Mouse (Mus musculus) cerebellum, postnatal 14 days (tissue): ENCODE measurements around the gene Prl.
A peak's percentile ranks its signal among the peaks of the same experiment; 100 is the strongest.
"Not testable (repeated sequence)": the region's sequence is repeated elsewhere in the genome, so short reads cannot be mapped to it uniquely, and the experiment has no call there.

ENCODE experiments used
- DNase-seq, 2 experiments: peaks; one replicate each; pipeline ENCODE4 v3.0.0; 2021; ENCODE audit warnings: mixed read lengths in 2 of 2

Prl gene

GRCm38 (mm10) chr13:27057270-27057669, at the start of gene Prl:
Gene Prl (plus strand): TSS chr13:27057570.
- DNase-seq: no peak

GRCm38 (mm10) chr13:27026614-27027013, 30.8 kb upstream of the Prl start:
- no peak for DNase-seq

- no peak for DNase-seq
These were observed 30.0 kb upstream of the Prl start for GRCm38 (mm10) chr13:27027376-27027775.

- no peak for DNase-seq
These were observed 28.7 kb upstream of the Prl start for GRCm38 (mm10) chr13:27028501-27029240.

GRCm38 (mm10) chr13:27031101-27031852, 26.1 kb upstream of the Prl start:
- DNase-seq: no peak

GRCm38 (mm10) chr13:27031853-27032240, 25.5 kb upstream of the Prl start:
- no peak for DNase-seq

- DNase-seq: no peak
These were observed 24.4 kb upstream of the Prl start for GRCm38 (mm10) chr13:27032998-27033397.

- DNase-seq: no peak
These were observed 15.2 kb upstream of the Prl start for GRCm38 (mm10) chr13:27042185-27042584.

- no peak for DNase-seq
These were observed 14.0 kb upstream of the Prl start for GRCm38 (mm10) chr13:27043326-27043725.

- DNase-seq: peak; percentile 60 to 67
These were observed 1.8 kb downstream of the Prl start for GRCm38 (mm10) chr13:27059177-27059576.

- DNase-seq: not testable (repeated sequence)
These were observed 36.5 kb downstream of the Prl start, which contains the start of gene Prl3d1 for GRCm38 (mm10) chr13:27093890-27094289. Gene Prl3d1 (plus strand): TSS chr13:27094190.
